Mouse (Mus musculus): ENCODE measurements around the gene Nars2.
A peak's percentile ranks its signal among the peaks of the same experiment; 100 is the strongest.
"Not testable (repeated sequence)": the region's sequence is repeated elsewhere in the genome, so short reads cannot be mapped to it uniquely, and the experiment has no call there.

Gene Nars2

GRCm38 (mm10) chr7:96951281-96952051, at the start of gene Nars2:
Gene Nars2, plus strand, starts transcription at chr7:96951505.
- peak; percentile 92 for DNase-seq

- DNase-seq, result no peak
Observed at GRCm38 (mm10) chr7:96902183-96902582, 49.1 kb upstream of the Nars2 start.

- no peak for DNase-seq
Observed at GRCm38 (mm10) chr7:96903088-96903985, 48.0 kb upstream of the Nars2 start.

- DNase-seq, result no peak
Observed at GRCm38 (mm10) chr7:96904442-96904841, 46.9 kb upstream of the Nars2 start.

- DNase-seq, result no peak
Observed at GRCm38 (mm10) chr7:96904936-96905335, 46.4 kb upstream of the Nars2 start.

- no peak for DNase-seq
Observed at GRCm38 (mm10) chr7:96905422-96905821, 45.9 kb upstream of the Nars2 start.

- no peak for DNase-seq
Observed at GRCm38 (mm10) chr7:96906216-96906615, 45.1 kb upstream of the Nars2 start.

GRCm38 (mm10) chr7:96907971-96908680, 43.2 kb upstream of the Nars2 start:
- no peak for DNase-seq

GRCm38 (mm10) chr7:96909856-96910255, 41.4 kb upstream of the Nars2 start:
- peak; percentile 30 for DNase-seq

GRCm38 (mm10) chr7:96910310-96910960, 40.9 kb upstream of the Nars2 start:
- no peak for DNase-seq

- DNase-seq, result peak; percentile 81
Observed at GRCm38 (mm10) chr7:96914031-96914430, 37.3 kb upstream of the Nars2 start.

- DNase-seq, result peak; percentile 43
Observed at GRCm38 (mm10) chr7:96915452-96916105, 35.7 kb upstream of the Nars2 start.

GRCm38 (mm10) chr7:96920447-96921095, 30.7 kb upstream of the Nars2 start:
- DNase-seq, result no peak

- no peak for DNase-seq
Observed at GRCm38 (mm10) chr7:96922927-96923326, 28.4 kb upstream of the Nars2 start.

GRCm38 (mm10) chr7:96943715-96944377, 7.5 kb upstream of the Nars2 start:
- DNase-seq, result no peak

GRCm38 (mm10) chr7:96946501-96946900, 4.8 kb upstream of the Nars2 start:
- not testable (repeated sequence) for DNase-seq

- peak; percentile 11 for DNase-seq
Observed at GRCm38 (mm10) chr7:96952094-96952493, 789 bp downstream of the Nars2 start.

- DNase-seq, result no peak
Observed at GRCm38 (mm10) chr7:96959168-96959567, 7.9 kb downstream of the Nars2 start.

GRCm38 (mm10) chr7:96967188-96967587, 15.9 kb downstream of the Nars2 start:
- no peak for DNase-seq

GRCm38 (mm10) chr7:96970359-96970758, 19.1 kb downstream of the Nars2 start:
- no peak for DNase-seq
